8 mouse cellular contexts compared by ENCODE assay signal in the genomic region with DNA sequence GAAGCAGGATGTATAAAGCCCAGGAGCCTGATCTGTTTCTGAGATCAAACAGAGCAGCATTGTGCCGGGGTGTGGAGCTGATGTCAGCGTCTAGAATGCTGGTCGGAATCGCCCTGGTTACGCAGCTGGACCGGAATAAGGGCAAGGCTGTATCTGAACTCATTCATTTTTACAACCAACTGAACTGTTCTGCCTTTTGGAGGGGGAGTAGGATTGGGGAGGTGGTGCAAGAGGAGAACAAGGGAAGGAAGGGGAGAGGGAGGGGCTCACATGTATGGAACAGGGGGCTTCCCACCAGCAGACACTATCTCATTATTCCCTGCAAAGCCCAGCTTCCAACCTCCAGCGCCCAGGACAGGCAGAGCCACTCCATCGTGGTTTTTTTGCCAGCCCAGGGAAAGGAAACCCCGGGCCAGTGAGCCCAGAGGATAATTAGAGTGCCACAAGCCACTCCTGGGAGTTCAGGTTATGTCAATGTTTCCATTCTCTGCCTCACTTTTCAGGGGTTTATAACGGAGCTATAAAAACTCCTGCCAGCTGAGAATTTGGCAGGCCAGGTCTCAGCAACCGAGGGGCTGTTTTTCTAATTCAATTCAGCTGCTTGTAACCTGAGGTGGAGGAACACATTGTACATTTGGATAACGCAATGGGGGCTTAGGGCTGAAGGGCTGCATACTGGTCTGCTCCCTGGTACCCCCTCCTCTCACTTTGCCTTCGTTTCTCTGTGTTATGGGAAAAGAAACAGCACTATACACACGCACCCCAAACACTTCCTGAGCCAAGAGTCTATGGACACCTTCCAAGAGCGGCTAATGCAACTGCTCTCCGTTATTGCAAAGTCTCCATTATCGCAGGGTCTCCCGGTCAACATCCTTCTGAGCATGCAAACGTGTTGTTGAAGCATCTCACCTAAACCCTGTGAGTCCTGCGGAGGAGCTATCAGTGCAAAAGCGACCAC.
DNase-seq lines count a peak whose midpoint lies in the region; ATAC-seq lines count a peak whose summit lies in the region.

No protein-coding gene starts in this region.

- no peaks in the 10 kb centered on the region for H3K9me3 ChIP-seq in heart, embryonic 11.5 days (replicated peaks; ENCODE audit: control insufficient read depth, low read length)
- no peaks in the 10 kb centered on the region for H3K9me3 ChIP-seq in embryonic facial prominence, embryonic 12.5 days
- H3K9me3 ChIP-seq in limb, embryonic 15.5 days, result no peaks in the 10 kb centered on the region
- no peaks in the 10 kb centered on the region for H3K9me3 ChIP-seq in stomach, embryonic 16.5 days (replicated peaks; ENCODE audit: control insufficient read depth, low read length)

- DNase-seq in heart, adult 11 months, result peak; percentile 95
- DNase-seq in heart, postnatal 10 days, result peak; percentile 45 to 51
- no peak for DNase-seq in kidney, postnatal 25 days
- DNase-seq in T-cell, adult 2 months (ENCODE audit: low spot score), result no peak

- H3K36me3 ChIP-seq in heart, embryonic 11.5 days (ENCODE audit: control insufficient read depth, insufficient read depth, low read length), result no peaks in the 10 kb centered on the region
- H3K36me3 ChIP-seq in embryonic facial prominence, embryonic 12.5 days, result no peaks in the 10 kb centered on the region
- H3K36me3 ChIP-seq in limb, embryonic 15.5 days, result no peaks in the 10 kb centered on the region
- no peaks in the 10 kb centered on the region for H3K36me3 ChIP-seq in stomach, embryonic 16.5 days (ENCODE audit: control insufficient read depth, insufficient read depth, low read length)

- H3K9ac ChIP-seq in heart, embryonic 11.5 days (ENCODE audit: low read depth, low read length), result no peak overlapping the region
- no peak overlapping the region for H3K9ac ChIP-seq in embryonic facial prominence, embryonic 12.5 days
- no peak overlapping the region for H3K9ac ChIP-seq in limb, embryonic 15.5 days
- H3K9ac ChIP-seq in stomach, embryonic 16.5 days (ENCODE audit: low read length), result 0 out of 2 replicates have a peak overlapping the region, but pooled peaks have one; percentile 40

- intact Hi-C loops in heart, postnatal 10 days (cut with DNase I), result no loop called here

- H3K27me3 ChIP-seq in heart, embryonic 11.5 days (ENCODE audit: control insufficient read depth, insufficient read depth, low read length), result no peaks in the 10 kb centered on the region
- H3K27me3 ChIP-seq in embryonic facial prominence, embryonic 12.5 days, result no peaks in the 10 kb centered on the region
- H3K27me3 ChIP-seq in limb, embryonic 15.5 days, result no peaks in the 10 kb centered on the region
- no peaks in the 10 kb centered on the region for H3K27me3 ChIP-seq in stomach, embryonic 16.5 days (ENCODE audit: control insufficient read depth, insufficient read depth, low read length)

- no peak overlapping the region for H3K27ac ChIP-seq in heart, embryonic 11.5 days (ENCODE audit: low read depth, low read length)
- peak overlapping the region; percentile 79 for H3K27ac ChIP-seq in embryonic facial prominence, embryonic 12.5 days
- H3K27ac ChIP-seq in limb, embryonic 15.5 days, result peak overlapping the region; percentile 90
- H3K27ac ChIP-seq in stomach, embryonic 16.5 days (ENCODE audit: low read length), result 0 out of 2 replicates have a peak overlapping the region, but pooled peaks have one; percentile 1

- no peak overlapping the region for H3K4me3 ChIP-seq in heart, embryonic 11.5 days (ENCODE audit: low read depth, low read length)
- H3K4me3 ChIP-seq in embryonic facial prominence, embryonic 12.5 days, result no peak overlapping the region
- H3K4me3 ChIP-seq in limb, embryonic 15.5 days, result peak overlapping the region; percentile 13
- H3K4me3 ChIP-seq in stomach, embryonic 16.5 days (replicated peaks; ENCODE audit: low read length), result no peak overlapping the region

- ATAC-seq in heart, embryonic 11.5 days (replicated peaks; ENCODE audit: insufficient number of reproducible peaks, low FRiP score, low TSS enrichment), result no peak
- peak; percentile 75 for ATAC-seq in embryonic facial prominence, embryonic 12.5 days (ENCODE audit: insufficient number of reproducible peaks, insufficient read depth, low FRiP score, low TSS enrichment)
- ATAC-seq in limb, embryonic 15.5 days (ENCODE audit: insufficient number of reproducible peaks, low FRiP score, low TSS enrichment, low read depth), result peak; percentile 88
- no peak for ATAC-seq in stomach, embryonic 16.5 days (ENCODE audit: insufficient read depth, low FRiP score)

- 41% methylated on average over 21 of the region's 21 CpGs for WGBS in heart, embryonic 11.5 days (ENCODE audit: insufficient replicate concordance)
- WGBS in embryonic facial prominence, embryonic 12.5 days, result 24% methylated on average over 21 of the region's 21 CpGs
- 12% methylated on average over 21 of the region's 21 CpGs for WGBS in limb, embryonic 15.5 days
- 29% methylated on average over 21 of the region's 21 CpGs for WGBS in stomach, embryonic 16.5 days

- no peak overlapping the region for H3K4me2 ChIP-seq in heart, embryonic 11.5 days
- peak overlapping the region; percentile 18 for H3K4me2 ChIP-seq in embryonic facial prominence, embryonic 12.5 days (replicated peaks)
- peak overlapping the region; percentile 44 for H3K4me2 ChIP-seq in limb, embryonic 15.5 days
- H3K4me2 ChIP-seq in stomach, embryonic 16.5 days (ENCODE audit: low read depth, low read length), result peak overlapping the region; percentile 28; the same call in 1 of the 2 replicates

- peaks cover 29% of the 10 kb centered on the region for H3K4me1 ChIP-seq in heart, embryonic 11.5 days (ENCODE audit: control insufficient read depth, insufficient read depth, low read length)
- H3K4me1 ChIP-seq in embryonic facial prominence, embryonic 12.5 days, result peaks cover 33% of the 10 kb centered on the region
- H3K4me1 ChIP-seq in limb, embryonic 15.5 days, result peaks cover 49% of the 10 kb centered on the region
- peaks cover 12% of the 10 kb centered on the region for H3K4me1 ChIP-seq in stomach, embryonic 16.5 days (ENCODE audit: control insufficient read depth, insufficient read depth, low read length)

Comparison
In these comparisons a context has a peak if more than half of its experiments do, and no peak if none do; other contexts are left out.
1. DNase-seq: peak in heart, adult 11 months (single experiment) and heart, postnatal 10 days (2 of 2); none in kidney, postnatal 25 days (0 of 2) and T-cell, adult 2 months (single experiment).
2. ATAC-seq: peak in embryonic facial prominence, embryonic 12.5 days (single experiment) and limb, embryonic 15.5 days (single experiment); none in heart, embryonic 11.5 days (single experiment) and stomach, embryonic 16.5 days (single experiment).